Mouse (Mus musculus): Measurements from ENCODE around the gene Arfgap1.

- TF ChIP-seq CTCF (IDR thresholded peaks at IDR 0.05; ENCODE audit: borderline replicate concordance, control insufficient read depth, extremely low read depth, insufficient read depth, low read length, poor library complexity) (no peak), POLR2A (IDR thresholded peaks at IDR 0.05; ENCODE audit: control insufficient read depth, extremely low read depth, insufficient read depth, low read length, poor library complexity) (no peak)
Observed at GRCm38 (mm10) chr2:180985635-180986034, 18.6 kb downstream of the Arfgap1 start.

All from thymus, adult 2 months (tissue).